Comparison of ENCODE assay signal across 12 mouse cellular contexts in the genomic region with DNA sequence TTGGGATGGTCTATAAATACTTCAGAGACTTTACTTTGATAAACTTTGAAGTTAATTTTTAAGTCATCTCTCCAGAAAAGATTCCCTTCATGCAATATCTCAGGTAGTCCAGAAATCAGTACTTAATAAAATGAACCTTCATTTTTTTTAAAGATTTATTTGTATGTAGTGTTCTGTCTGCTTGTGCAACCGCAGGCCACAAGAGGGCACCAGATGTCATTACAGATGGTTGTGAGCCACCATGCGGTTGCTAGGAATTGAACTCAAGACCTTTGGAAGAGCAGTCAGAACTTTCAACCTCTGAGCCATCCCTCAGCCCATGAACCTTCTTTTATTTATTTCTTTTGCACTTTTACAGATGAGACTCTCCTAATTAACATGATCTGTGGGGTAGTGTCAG. TPM values are rescaled to one million over a fixed set of nuclear protein-coding genes. Genes with fewer than 3 reads are reported as not detected.
DNase-seq lines count a peak whose midpoint lies in the region; ATAC-seq and TF ChIP-seq lines count a peak whose summit lies in the region.
"Had no signal": no experiment of that assay in that cellular context is flagged by ENCODE, and none has a peak within 500 bp of the region (broad histone marks: within the 10 kb centered on the region; RNA-seq: fewer than 3 reads in every experiment).

No protein-coding gene starts in this region.

- no peaks in the 10 kb centered on the region for H3K79me2 ChIP-seq in liver, adult 2 months (ENCODE audit: control insufficient read depth, insufficient read depth, low read length)

- 71% methylated on average over 2 of the region's 2 CpGs for WGBS in liver, adult 2 months
- 45% methylated on average over 2 of the region's 2 CpGs for WGBS in liver, embryonic 12.5 days (ENCODE audit: insufficient replicate concordance)
- 71% methylated on average over 2 of the region's 2 CpGs for WGBS in hindbrain, postnatal 0 days

- no peak for TF ChIP-seq POLR2A in liver, adult 2 months (IDR thresholded peaks at IDR 0.05; ENCODE audit: extremely low read depth, insufficient read depth, low read length)

- no peak overlapping the region for H3K9ac ChIP-seq in liver, adult 2 months (ENCODE audit: low read depth, low read length)
- H3K9ac ChIP-seq in liver, embryonic 12.5 days: no peak overlapping the region
- no peak overlapping the region for H3K9ac ChIP-seq in hindbrain, postnatal 0 days (replicated peaks; ENCODE audit: low read length)

- H3K36me3 ChIP-seq in liver, adult 2 months (ENCODE audit: control insufficient read depth, insufficient read depth, low read length): no peaks in the 10 kb centered on the region; the same call in 1 of the 2 replicates
- no peaks in the 10 kb centered on the region for H3K36me3 ChIP-seq in liver, embryonic 12.5 days
- no peaks in the 10 kb centered on the region for H3K36me3 ChIP-seq in E14TG2a.4 (ENCODE audit: insufficient read depth, low read length)
- no peaks in the 10 kb centered on the region for H3K36me3 ChIP-seq in hindbrain, postnatal 0 days (ENCODE audit: insufficient read depth, low read length)

- H3K4me2 ChIP-seq in liver, embryonic 12.5 days: no peak overlapping the region
- no peak overlapping the region for H3K4me2 ChIP-seq in hindbrain, postnatal 0 days (ENCODE audit: low read depth, low read length)
- H3K4me2 ChIP-seq: heart, embryonic 11.5 days had no signal

- H3K4me3 ChIP-seq in liver, adult 2 months (ENCODE audit: insufficient read depth, low read depth, low read length): no peak overlapping the region
- H3K4me3 ChIP-seq in liver, embryonic 12.5 days: no peak overlapping the region
- H3K4me3 ChIP-seq in E14TG2a.4 (replicated peaks; ENCODE audit: low read length): no peak overlapping the region
- no peak overlapping the region for H3K4me3 ChIP-seq in hindbrain, postnatal 0 days (ENCODE audit: low read length)

- no peak for DNase-seq in liver, adult 2 months (ENCODE audit: extremely low read depth, low read depth, low spot score)
- DNase-seq in CD4-positive helper T cell, adult 2 months (ENCODE audit: low read depth, low spot score): peak; percentile 9
- DNase-seq in induced T-regulatory cell, adult 2 months (ENCODE audit: low read depth): peak; percentile 42
- no peak for DNase-seq in hindbrain, postnatal 0 days (ENCODE audit: low spot score)
- DNase-seq in layer of hippocampus, adult 18-20 months (ENCODE audit: low spot score in 2 of 2): no peak
- DNase-seq: left cerebral cortex, postnatal 4 days had no signal

- no peaks in the 10 kb centered on the region for H3K9me3 ChIP-seq in liver, embryonic 12.5 days (replicated peaks)
- no peaks in the 10 kb centered on the region for H3K9me3 ChIP-seq in E14TG2a.4 (ENCODE audit: low read length)
- no peaks in the 10 kb centered on the region for H3K9me3 ChIP-seq in hindbrain, postnatal 0 days (ENCODE audit: low read length)

- H3K27ac ChIP-seq in liver, adult 2 months (replicated peaks; ENCODE audit: insufficient read depth, low read depth, low read length): no peak overlapping the region
- no peak overlapping the region for H3K27ac ChIP-seq in liver, embryonic 12.5 days
- no peak overlapping the region for H3K27ac ChIP-seq in hindbrain, postnatal 0 days

- TF ChIP-seq CTCF in liver, adult 2 months (IDR thresholded peaks at IDR 0.05; ENCODE audit: low read depth, low read length): 0 out of 2 replicates have a peak, but pooled peaks have one; percentile 5
- TF ChIP-seq CTCF in E14TG2a.4 (conservative IDR thresholded peaks at IDR 0.05; ENCODE audit: low read length): peak; percentile 40
- TF ChIP-seq CTCF in hindbrain, postnatal 0 days (IDR thresholded peaks at IDR 0.05; ENCODE audit: low read depth): no peak

- no peaks in the 10 kb centered on the region for H3K4me1 ChIP-seq in liver, adult 2 months (ENCODE audit: control insufficient read depth, insufficient read depth, low read length)
- H3K4me1 ChIP-seq in liver, embryonic 12.5 days: no peaks in the 10 kb centered on the region
- no peaks in the 10 kb centered on the region for H3K4me1 ChIP-seq in E14TG2a.4 (replicated peaks; ENCODE audit: low read depth, low read length)
- H3K4me1 ChIP-seq in hindbrain, postnatal 0 days (ENCODE audit: insufficient read depth, low read length): no peaks in the 10 kb centered on the region

- no peak for ATAC-seq in liver, embryonic 12.5 days
- ATAC-seq in hindbrain, postnatal 0 days: no peak
- ATAC-seq in monocyte, adult 5-6 weeks (replicated peaks; ENCODE audit: insufficient number of reproducible peaks, low FRiP score, low TSS enrichment, poor library complexity, severe bottlenecking): no peak

- no peaks in the 10 kb centered on the region for H3K27me3 ChIP-seq in liver, adult 2 months (ENCODE audit: control insufficient read depth, insufficient read depth, low read length)
- no peaks in the 10 kb centered on the region for H3K27me3 ChIP-seq in liver, embryonic 12.5 days (replicated peaks)
- H3K27me3 ChIP-seq in E14TG2a.4 (ENCODE audit: insufficient read depth, low read length): no peaks in the 10 kb centered on the region
- H3K27me3 ChIP-seq in hindbrain, postnatal 0 days (ENCODE audit: insufficient read depth, low read length): no peaks in the 10 kb centered on the region

RNA-seq across cellular contexts. Expression of gene Slc25a14, which starts 13.8 kb away (rescaled TPM):
- 3.2 and 4.4 TPM in 2 replicates for total RNA-seq in liver, adult 2 months (2014; rRNA removed)
- 0.98 and 1.3 TPM in 2 replicates for polyA plus RNA-seq in liver, adult 2 months (2012; rRNA removed)
- 5.5 and 5.6 TPM in 2 replicates for polyA plus RNA-seq in liver, embryonic 12.5 days (2016; fragmentation: Nextera tagmentation; extraction: Ambion mirVana)
- 12.1 and 18.1 TPM in 2 replicates for total RNA-seq in hindbrain, postnatal 0 days (2014; rRNA removed)
- 40.6 and 41.3 TPM in 2 replicates for polyA plus RNA-seq in hindbrain, postnatal 0 days (2015; fragmentation: Nextera tagmentation; extraction: Ambion mirVana)
- 10 to 100 TPM; 55.3 to 57.7 TPM for total RNA-seq in layer of hippocampus, adult 18-20 months (2021)
- 5.8 to 11.1 TPM (median 7.9 TPM) in 3 replicates for total RNA-seq in monocyte, adult 5-6 weeks (2017)

RNA-seq across cellular contexts. Expression of gene Gpr119, which starts 37.2 kb away (rescaled TPM):
- total RNA-seq in liver, adult 2 months (2014; rRNA removed): not detected in 2 replicates
- not detected in 2 replicates for polyA plus RNA-seq in liver, adult 2 months (2012; rRNA removed)
- polyA plus RNA-seq in liver, embryonic 12.5 days (2016; fragmentation: Nextera tagmentation; extraction: Ambion mirVana): not detected in 2 replicates
- not detected in 2 replicates for total RNA-seq in hindbrain, postnatal 0 days (2014; rRNA removed)
- not detected in 2 replicates for polyA plus RNA-seq in hindbrain, postnatal 0 days (2015; fragmentation: Nextera tagmentation; extraction: Ambion mirVana)
- not detected for total RNA-seq in layer of hippocampus, adult 18-20 months (2021)
- total RNA-seq in monocyte, adult 5-6 weeks (2017): not detected in 3 replicates
- total RNA-seq: left cerebral cortex, postnatal 4 days had no signal
- polyA plus RNA-seq: heart, embryonic 11.5 days; hindbrain, embryonic 11.5 days; neural tube, embryonic 11.5 days had no signal

RNA-seq across cellular contexts. Expression of gene Zfp280c, which starts 42.7 kb away (rescaled TPM):
- 4.2 and 5.2 TPM in 2 replicates for total RNA-seq in liver, adult 2 months (2014; rRNA removed)
- 1.2 and 1.9 TPM in 2 replicates for polyA plus RNA-seq in liver, adult 2 months (2012; rRNA removed)
- 5.5 and 7.2 TPM in 2 replicates for polyA plus RNA-seq in liver, embryonic 12.5 days (2016; fragmentation: Nextera tagmentation; extraction: Ambion mirVana)
- total RNA-seq in hindbrain, postnatal 0 days (2014; rRNA removed): 15.7 and 19.4 TPM in 2 replicates
- polyA plus RNA-seq in hindbrain, postnatal 0 days (2015; fragmentation: Nextera tagmentation; extraction: Ambion mirVana): 7.7 and 9.2 TPM in 2 replicates
- 10 to 100 TPM; 17.5 to 19.8 TPM for total RNA-seq in layer of hippocampus, adult 18-20 months (2021)
- total RNA-seq in monocyte, adult 5-6 weeks (2017): 6.9 to 21.2 TPM (median 11.5 TPM) in 3 replicates

RNA-seq across cellular contexts. Expression of gene Rbmx2, which starts 57.8 kb away (rescaled TPM):
- 0.74 and 1.0 TPM in 2 replicates for total RNA-seq in liver, adult 2 months (2014; rRNA removed)
- polyA plus RNA-seq in liver, adult 2 months (2012; rRNA removed): 0.21 and 0.39 TPM in 2 replicates
- polyA plus RNA-seq in liver, embryonic 12.5 days (2016; fragmentation: Nextera tagmentation; extraction: Ambion mirVana): 16.7 and 18.2 TPM in 2 replicates
- total RNA-seq in hindbrain, postnatal 0 days (2014; rRNA removed): 4.9 and 6.0 TPM in 2 replicates
- polyA plus RNA-seq in hindbrain, postnatal 0 days (2015; fragmentation: Nextera tagmentation; extraction: Ambion mirVana): 23.7 and 28.2 TPM in 2 replicates
- total RNA-seq in layer of hippocampus, adult 18-20 months (2021): 1 to 10 TPM; 3.9 to 5.8 TPM
- total RNA-seq in monocyte, adult 5-6 weeks (2017): 11.4 to 17.2 TPM (median 17.0 TPM) in 3 replicates

Comparison
In these comparisons a context has a peak if more than half of its experiments do, and no peak if none do; other contexts are left out.
1. DNase-seq: peak in CD4-positive helper T cell, adult 2 months (single experiment) and induced T-regulatory cell, adult 2 months (single experiment); none in liver, adult 2 months (single experiment), hindbrain, postnatal 0 days (single experiment) and layer of hippocampus, adult 18-20 months (0 of 2).